Mouse (Mus musculus) lung, adult 2 months (tissue): Measurements from ENCODE around the gene Ccdc188.
"Not testable (repeated sequence)": the region's sequence is repeated elsewhere in the genome, so short reads cannot be mapped to it uniquely, and the experiment has no call there.

Experiments used
- CTCF ChIP-seq: fragments of 200-500 bp; IDR thresholded peaks from 2 replicates; pipeline ENCODE4 v1.5.1; 2011; ENCODE audit warnings: mild to moderate bottlenecking, low read length, control low read depth; ENCODE audit not compliant: insufficient read depth
- POLR2A ChIP-seq: fragments of 200-500 bp; IDR thresholded peaks from 2 replicates; pipeline ENCODE4 v1.6.1; 2011; ENCODE audit warnings: low read depth, mild to moderate bottlenecking, control low read depth, low read length, borderline replicate concordance; ENCODE audit errors: extremely low read depth

DNA sequence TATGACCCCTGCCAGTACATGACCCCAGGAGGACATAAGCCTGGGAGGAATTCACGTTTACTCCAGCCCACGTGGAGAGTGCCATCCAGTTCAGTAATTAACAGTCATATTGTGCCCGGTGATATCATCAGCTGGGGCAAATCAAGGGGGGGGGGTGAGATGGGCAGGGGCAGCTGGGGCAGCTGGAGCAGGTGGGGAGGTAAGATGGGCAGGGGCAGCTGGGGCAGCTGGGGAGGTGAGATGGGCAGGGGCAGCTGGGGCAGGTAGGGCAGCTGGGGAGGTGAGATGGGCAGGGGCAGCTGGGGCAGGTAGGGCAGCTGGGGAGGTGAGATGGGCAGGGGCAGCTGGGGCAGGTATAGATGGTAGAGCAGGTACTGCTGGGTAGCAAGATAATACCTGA lies 22.1 kb upstream of the Ccdc188 start:
- TF ChIP-seq CTCF, POLR2A: not testable (repeated sequence)
